7 mouse cellular contexts compared by ENCODE assay signal in the genomic region with DNA sequence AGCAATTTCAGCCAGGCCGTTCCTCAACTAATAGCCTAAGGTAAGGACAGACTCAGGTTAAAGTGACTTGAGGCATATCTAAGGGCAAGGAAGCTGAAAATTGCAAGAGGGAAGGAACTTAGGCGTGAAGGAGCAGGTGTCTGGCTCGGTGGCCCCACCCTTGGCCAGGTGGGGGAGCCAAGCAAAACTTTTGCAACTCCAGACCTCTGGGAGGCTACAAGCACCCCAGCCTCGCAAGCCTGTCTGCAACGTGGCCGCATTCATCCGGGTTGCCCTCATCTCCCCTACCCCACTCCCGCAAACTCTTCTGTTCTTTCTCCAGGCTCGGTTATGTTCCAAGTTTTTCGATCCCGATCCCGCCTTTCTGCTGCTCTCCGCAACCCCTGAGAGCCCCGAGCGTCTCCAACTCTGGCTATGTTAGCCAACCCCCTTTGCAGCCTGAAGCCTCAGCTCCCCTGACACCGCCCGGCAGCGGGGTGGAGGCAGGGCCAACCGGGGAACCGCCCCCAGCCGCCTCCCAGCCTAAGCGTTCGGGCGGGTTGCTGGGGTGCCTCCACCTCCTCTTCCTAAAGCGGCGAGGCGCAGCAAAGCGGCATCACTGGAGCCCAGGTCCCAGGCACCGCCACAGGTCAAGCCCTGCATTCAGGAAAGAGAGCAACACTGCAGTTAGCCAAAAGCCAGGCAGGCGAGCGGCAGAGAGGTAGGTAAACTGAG. TPM values are rescaled to one million over a fixed set of nuclear protein-coding genes. Genes with fewer than 3 reads are reported as not detected.
DNase-seq lines count a peak whose midpoint lies in the region; ATAC-seq lines count a peak whose summit lies in the region.

A gene (plus strand): TSS at position 201 of the 714 bp plus-strand sequence.

- peak; percentile 76 to 77 for DNase-seq in adrenal gland, postnatal 36 days
- DNase-seq in embryonic facial prominence, embryonic 11.5 days (ENCODE audit: low spot score), result peak; percentile 71
- DNase-seq in heart, adult 18-20 months, result peak; percentile 61 to 71
- peak; percentile 25 for DNase-seq in kidney, adult 11 months
- peak; percentile 52 to 77 for DNase-seq in spleen, postnatal 10 days (ENCODE audit: low spot score in 2 of 2)

- H3K27me3 ChIP-seq in embryonic facial prominence, embryonic 11.5 days (ENCODE audit: control insufficient read depth, insufficient read depth, low read length), result no peaks in the 10 kb centered on the region
- H3K27me3 ChIP-seq in limb, embryonic 15.5 days, result no peaks in the 10 kb centered on the region
- peaks cover 8% of the 10 kb centered on the region; the same call in 1 of the 2 replicates for H3K27me3 ChIP-seq in midbrain, embryonic 15.5 days (replicated peaks)

- H3K4me1 ChIP-seq in embryonic facial prominence, embryonic 11.5 days (ENCODE audit: control insufficient read depth, insufficient read depth, low read length), result no peaks in the 10 kb centered on the region
- H3K4me1 ChIP-seq in limb, embryonic 15.5 days, result 0 out of 2 replicates have a peak, but pooled peaks cover 4% of the 10 kb centered on the region
- H3K4me1 ChIP-seq in midbrain, embryonic 15.5 days, result 0 out of 2 replicates have a peak, but pooled peaks cover 3% of the 10 kb centered on the region

- H3K9ac ChIP-seq in embryonic facial prominence, embryonic 11.5 days (replicated peaks; ENCODE audit: low read length), result peak within 1 kb of the TSS; percentile 60
- peak within 1 kb of the TSS; percentile 39 for H3K9ac ChIP-seq in limb, embryonic 15.5 days
- H3K9ac ChIP-seq in midbrain, embryonic 15.5 days, result peak within 1 kb of the TSS; percentile 42

- no peaks in the 10 kb centered on the region for H3K9me3 ChIP-seq in embryonic facial prominence, embryonic 11.5 days (replicated peaks; ENCODE audit: control insufficient read depth, low read length)
- no peaks in the 10 kb centered on the region for H3K9me3 ChIP-seq in limb, embryonic 15.5 days
- H3K9me3 ChIP-seq in midbrain, embryonic 15.5 days, result no peaks in the 10 kb centered on the region

- ATAC-seq in embryonic facial prominence, embryonic 11.5 days (replicated peaks; ENCODE audit: insufficient number of reproducible peaks, low FRiP score, low TSS enrichment, low read depth), result peak; percentile 82
- peak; percentile 91 for ATAC-seq in limb, embryonic 15.5 days (ENCODE audit: insufficient number of reproducible peaks, low FRiP score, low TSS enrichment, low read depth)
- ATAC-seq in midbrain, embryonic 15.5 days (replicated peaks), result peak; percentile 87

- peak within 1 kb of the TSS; percentile 41; the same call in 1 of the 2 replicates for H3K27ac ChIP-seq in embryonic facial prominence, embryonic 11.5 days (replicated peaks; ENCODE audit: low read depth, low read length)
- H3K27ac ChIP-seq in limb, embryonic 15.5 days, result peak within 1 kb of the TSS; percentile 68
- no peak within 1 kb of the TSS for H3K27ac ChIP-seq in midbrain, embryonic 15.5 days

- H3K4me3 ChIP-seq in embryonic facial prominence, embryonic 11.5 days (ENCODE audit: low read depth, low read length), result peak within 1 kb of the TSS; percentile 51
- peak within 1 kb of the TSS; percentile 52 for H3K4me3 ChIP-seq in limb, embryonic 15.5 days
- H3K4me3 ChIP-seq in midbrain, embryonic 15.5 days, result peak within 1 kb of the TSS; percentile 46

- WGBS in embryonic facial prominence, embryonic 11.5 days, result 19% methylated on average over 31 of the region's 31 CpGs
- 23% methylated on average over 31 of the region's 31 CpGs for WGBS in limb, embryonic 15.5 days
- WGBS in midbrain, embryonic 15.5 days, result 23% methylated on average over 31 of the region's 31 CpGs

- no peaks in the 10 kb centered on the region for H3K36me3 ChIP-seq in embryonic facial prominence, embryonic 11.5 days (replicated peaks; ENCODE audit: control insufficient read depth, insufficient read depth, low read depth, low read length)
- H3K36me3 ChIP-seq in limb, embryonic 15.5 days, result no peaks in the 10 kb centered on the region
- H3K36me3 ChIP-seq in midbrain, embryonic 15.5 days (replicated peaks), result no peaks in the 10 kb centered on the region

- peak within 1 kb of the TSS; percentile 57 for H3K4me2 ChIP-seq in embryonic facial prominence, embryonic 11.5 days (ENCODE audit: low read depth, low read length)
- peak within 1 kb of the TSS; percentile 51 for H3K4me2 ChIP-seq in limb, embryonic 15.5 days
- H3K4me2 ChIP-seq in midbrain, embryonic 15.5 days, result peak within 1 kb of the TSS; percentile 91

RNA-seq across cellular contexts. Expression of the gene that starts here (rescaled TPM):
- total RNA-seq in adrenal gland, postnatal 36 days (2021), result 1 to 10 TPM; 2.4 to 2.8 TPM
- polyA plus RNA-seq in embryonic facial prominence, embryonic 11.5 days (2014; fragmentation: Nextera tagmentation; extraction: Ambion mirVana), result 8.9 and 9.9 TPM in 2 replicates
- 1 to 10 TPM; 1.6 to 3.4 TPM for total RNA-seq in heart, adult 18-20 months (2021)
- 15.2 and 16.2 TPM in 2 replicates for polyA plus RNA-seq in limb, embryonic 15.5 days (2015; fragmentation: Nextera tagmentation; extraction: Ambion mirVana)
- 0.46 and 0.50 TPM in 2 replicates for polyA plus RNA-seq in midbrain, embryonic 15.5 days (2015; fragmentation: Nextera tagmentation; extraction: Ambion mirVana)

Comparison
In these comparisons a context has a peak if more than half of its experiments do, and no peak if none do; other contexts are left out.
1. Peak in ATAC-seq, H3K4me3 ChIP-seq, H3K9ac ChIP-seq and H3K4me2 ChIP-seq in midbrain, embryonic 15.5 days; RNA of the gene not detected or under 1 TPM.
2. DNase-seq: peak in every context shown above with its lines; median percentile 76 in adrenal gland, postnatal 36 days; 71 in embryonic facial prominence, embryonic 11.5 days; 66 in heart, adult 18-20 months; 64 in spleen, postnatal 10 days; 25 in kidney, adult 11 months.